Mouse (Mus musculus) limb, embryonic 11.5 days (tissue): ENCODE results near the gene Cdkl1. TPM values are rescaled to one million over a fixed set of nuclear protein-coding genes. Genes with fewer than 3 reads are reported as not detected.

Experiments
- ATAC-seq: fragments of 200-750 bp; cut with Nextera tagmentation; 2 replicates; pipeline ENCODE4 v1.8.0; 2017; ENCODE audit warnings: low read depth; ENCODE audit not compliant: insufficient number of reproducible peaks, low FRiP score, low TSS enrichment
- DNase-seq: peaks from one replicate; pipeline ENCODE4 v3.0.0-alpha.2; 2015; ENCODE audit warnings: low spot score
- H3K27ac ChIP-seq: fragments of 300-500 bp; sonication (generic); replicated peaks from 2 replicates; pipeline ENCODE4 v1.5.1; 2014; ENCODE audit warnings: low read depth, mild to moderate bottlenecking, low read length
- H3K27me3 ChIP-seq: fragments of 300-500 bp; sonication (generic); 2 replicates; pipeline ENCODE4 v1.6.1; 2014; ENCODE audit warnings: mild to moderate bottlenecking, low read length, mixed read lengths; ENCODE audit not compliant: control insufficient read depth, insufficient read depth
- H3K36me3 ChIP-seq: fragments of 300-500 bp; sonication (generic); 2 replicates; pipeline ENCODE4 v1.6.1; 2014; ENCODE audit warnings: mild to moderate bottlenecking, low read length, moderate library complexity, mixed read lengths; ENCODE audit not compliant: control insufficient read depth, insufficient read depth
- H3K4me1 ChIP-seq: fragments of 300-500 bp; sonication (generic); 2 replicates; pipeline ENCODE4 v1.6.1; 2014; ENCODE audit warnings: low read length, mixed read lengths; ENCODE audit not compliant: control insufficient read depth, insufficient read depth
- H3K4me2 ChIP-seq: fragments of 300-500 bp; sonication (generic); 2 replicates; pipeline ENCODE4 v1.6.1; 2014; ENCODE audit warnings: low read depth, mild to moderate bottlenecking, moderate library complexity; ENCODE audit not compliant: severe bottlenecking
- H3K4me3 ChIP-seq: fragments of 300-500 bp; sonication (generic); 2 replicates; pipeline ENCODE4 v1.5.1; 2014; ENCODE audit warnings: low read depth, low read length
- H3K9ac ChIP-seq: fragments of 300-500 bp; sonication (generic); 2 replicates; pipeline ENCODE4 v1.6.1; 2014; ENCODE audit warnings: mild to moderate bottlenecking, low read length
- H3K9me3 ChIP-seq: fragments of 300-500 bp; sonication (generic); 2 replicates; pipeline ENCODE4 v1.6.1; 2016; ENCODE audit warnings: low read length; ENCODE audit not compliant: control insufficient read depth
- WGBS: fragments of 180-500 bp; shearing (Covaris S2); extraction: QIAGEN DNeasy Blood & Tissue Kit; methylation state at CpG from one replicate; pipeline ENCODE4 v1.1.7; 2014; 5-methylcytosine and 5-hydroxymethylcytosine counted together
- polyA plus RNA-seq: library from polyadenylated mRNA; unstranded; fragments of >200 nt; fragmentation: Nextera tagmentation; extraction: Ambion mirVana; gene quantifications from 2 replicates; pipeline ENCODE4 v1.2.1, GENCODE M21; 2014

The Cdkl1 gene
- polyA plus RNA-seq, 1 experiment from 2014 or later, result 1.3 TPM

DNA sequence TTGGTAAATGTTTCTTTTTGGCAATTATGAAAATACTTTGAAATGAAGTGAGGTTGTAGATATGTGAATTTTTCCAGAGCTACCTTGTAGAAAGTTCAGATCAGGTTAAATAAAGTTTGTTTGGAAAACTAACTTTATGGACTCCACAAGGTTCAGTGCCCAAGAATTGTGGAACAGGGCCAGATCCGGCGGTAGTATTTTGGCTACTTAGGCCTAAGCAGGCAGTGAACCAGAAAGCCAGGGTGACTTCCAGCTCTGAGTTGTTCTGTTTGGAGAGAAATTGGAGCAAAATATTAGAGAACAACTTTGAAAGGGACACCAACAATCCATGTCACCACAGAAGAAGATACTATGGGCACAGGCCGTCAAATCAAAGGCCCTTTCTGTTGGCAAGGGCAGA lies 5.2 kb upstream of the Cdkl1 start:
- Histone ChIP-seq H3K4me2 (no peak overlapping the region), H3K27ac (no peak overlapping the region), H3K4me3 (no peak overlapping the region), H3K9me3 (no peaks in the 10 kb centered on the region), H3K27me3 (no peaks in the 10 kb centered on the region), H3K36me3 (no peaks in the 10 kb centered on the region), H3K4me1 (no peaks in the 10 kb centered on the region), H3K9ac (no peak overlapping the region)
- ATAC-seq (no peak), DNase-seq (no peak)
- 91% methylated on average over 3 of the region's 3 CpGs for WGBS

DNA sequence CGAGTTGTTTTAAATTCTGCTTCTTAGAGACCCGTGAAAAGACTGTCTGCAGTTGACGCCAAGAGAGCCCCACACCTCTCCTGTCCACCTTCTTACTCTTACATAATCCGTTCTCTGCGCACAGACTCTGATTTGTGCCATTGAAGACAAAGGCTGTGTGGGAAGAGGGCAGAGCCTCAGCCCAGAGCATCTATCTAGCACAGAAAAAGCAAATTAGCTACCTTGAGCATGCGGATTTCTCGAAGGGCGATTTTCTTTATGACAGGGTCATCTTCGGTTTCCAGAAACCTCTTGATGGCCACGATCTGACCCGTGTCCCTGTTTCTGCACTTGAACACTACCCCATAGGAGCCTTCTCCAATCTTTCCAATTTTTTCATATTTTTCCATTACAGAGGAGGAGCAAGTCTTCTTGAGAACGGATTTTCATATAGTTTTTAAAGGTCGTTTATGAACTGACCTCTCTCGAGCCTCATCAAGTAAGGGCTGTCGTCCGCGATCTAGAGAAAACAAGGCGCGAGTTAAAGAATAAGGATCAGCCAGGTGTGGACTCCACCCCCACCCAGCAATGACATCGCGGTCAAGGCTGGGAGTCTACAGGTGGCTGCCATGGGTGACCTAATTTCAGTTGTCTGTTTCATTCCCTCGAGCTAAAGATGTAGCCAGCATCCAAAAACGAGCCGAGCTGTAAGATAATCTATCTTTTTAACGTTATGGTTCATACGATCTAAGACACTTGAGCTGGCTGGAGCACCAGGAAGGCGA lies 1.1 kb downstream of the Cdkl1 start:
- Histone ChIP-seq H3K4me3 (peak overlapping the region; percentile 49), H3K27me3 (peaks cover 11% of the 10 kb centered on the region; the same call in 1 of the 2 replicates), H3K27ac (no peak overlapping the region), H3K4me2 (peak overlapping the region; percentile 96), H3K4me1 (0 out of 2 replicates have a peak, but pooled peaks cover 2% of the 10 kb centered on the region), H3K36me3 (no peaks in the 10 kb centered on the region), H3K9ac (peak overlapping the region; percentile 56; the same call in 1 of the 2 replicates), H3K9me3 (no peaks in the 10 kb centered on the region)
- DNase-seq, result no peak
- 32% methylated on average over 27 of the region's 27 CpGs for WGBS
- ATAC-seq, result no peak

DNA sequence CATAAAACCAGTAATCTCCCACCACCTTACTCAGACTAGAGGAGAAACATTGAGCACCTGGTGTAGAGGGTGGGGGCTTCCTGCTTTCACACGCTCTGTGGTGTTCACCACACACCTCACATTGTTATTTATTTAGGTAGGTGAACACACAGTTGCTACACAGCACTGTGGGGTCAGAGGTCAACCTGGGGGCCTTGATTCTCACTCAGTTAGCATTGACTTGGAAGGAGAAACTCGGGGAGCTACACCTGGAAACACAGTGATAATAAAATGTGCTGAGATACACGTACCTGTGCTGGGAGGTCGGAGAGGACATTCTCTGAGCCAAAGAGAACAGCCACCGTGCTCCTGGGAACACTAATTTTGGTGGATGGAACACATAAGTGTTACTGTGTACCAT lies 2.7 kb downstream of the Cdkl1 start:
- Histone ChIP-seq H3K36me3 (no peaks in the 10 kb centered on the region), H3K9me3 (no peaks in the 10 kb centered on the region), H3K4me3 (no peak overlapping the region), H3K27me3 (peaks cover 11% of the 10 kb centered on the region; the same call in 1 of the 2 replicates), H3K9ac (no peak overlapping the region), H3K27ac (no peak overlapping the region), H3K4me1 (0 out of 2 replicates have a peak, but pooled peaks cover 2% of the 10 kb centered on the region), H3K4me2 (no peak overlapping the region)
- 83% methylated on average over 5 of the region's 5 CpGs for WGBS
- ATAC-seq (no peak), DNase-seq (no peak)

DNA sequence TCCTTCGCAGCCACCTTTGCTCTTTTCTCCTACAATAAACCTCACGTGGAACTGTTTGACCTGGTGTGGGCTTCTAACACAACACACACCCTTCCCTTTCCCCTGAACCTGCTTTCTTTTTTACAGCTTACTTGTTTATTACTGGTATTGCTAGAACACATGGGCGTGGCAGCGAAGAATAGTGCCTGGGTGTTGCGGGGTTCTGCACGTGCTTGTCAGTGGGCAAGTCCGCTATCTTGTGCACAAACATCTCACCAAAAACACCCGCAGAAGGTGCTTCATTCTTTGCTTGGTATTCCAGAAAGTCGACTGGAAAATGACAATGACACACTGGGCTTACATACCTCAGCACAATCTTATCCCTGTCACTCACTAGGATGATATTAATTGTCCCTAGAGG lies 5.6 kb downstream of the Cdkl1 start:
- H3K36me3 ChIP-seq, result no peaks in the 10 kb centered on the region
- no peaks in the 10 kb centered on the region for H3K4me1 ChIP-seq
- no peak overlapping the region for H3K9ac ChIP-seq
- H3K27me3 ChIP-seq, result peaks cover 11% of the 10 kb centered on the region; the same call in 1 of the 2 replicates
- DNase-seq, result no peak
- WGBS, result 87% methylated on average over 9 of the region's 9 CpGs
- H3K9me3 ChIP-seq, result no peaks in the 10 kb centered on the region
- no peak overlapping the region for H3K27ac ChIP-seq
- ATAC-seq, result no peak
- H3K4me3 ChIP-seq, result no peak overlapping the region
- H3K4me2 ChIP-seq, result no peak overlapping the region

DNA sequence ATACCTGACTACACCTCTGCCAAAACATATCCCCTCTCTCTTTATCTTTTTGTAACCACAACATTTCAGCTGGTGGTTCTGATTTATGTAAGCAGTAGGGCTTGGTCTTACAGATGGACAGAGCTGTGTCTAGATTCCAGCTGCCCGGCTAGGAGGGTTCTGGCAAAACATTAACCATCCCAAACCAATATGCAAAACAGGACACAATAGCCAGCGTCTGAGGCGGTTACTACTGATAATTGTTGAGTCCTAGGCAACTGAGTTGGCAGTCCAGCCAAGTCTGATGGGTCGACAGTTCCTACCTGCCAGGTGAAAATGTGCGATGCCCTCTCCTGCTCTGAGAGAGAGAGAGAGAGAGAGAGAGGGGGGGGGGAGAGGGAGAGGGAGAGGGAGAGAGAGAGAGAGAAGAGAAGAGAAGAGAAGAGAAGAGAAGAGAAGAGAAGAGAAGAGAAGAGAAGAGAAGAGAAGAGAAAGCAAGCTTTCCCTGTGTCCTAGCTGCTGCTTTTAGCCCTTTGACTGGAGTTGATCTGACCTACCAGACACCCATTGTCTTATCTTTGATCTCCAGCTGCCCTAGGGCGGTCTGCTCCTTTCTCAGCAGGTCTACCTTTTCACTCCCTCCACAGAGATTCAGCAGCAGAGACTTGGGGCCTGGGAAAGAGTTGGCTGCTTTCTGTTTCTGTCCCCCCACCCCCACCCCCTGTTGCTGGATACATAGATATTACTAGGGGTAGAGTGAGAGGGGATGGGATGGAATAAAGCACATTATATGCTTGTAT lies 7.6 kb downstream of the Cdkl1 start:
- DNase-seq (no peak), ATAC-seq (no peak)
- H3K27ac ChIP-seq, result no peak overlapping the region
- H3K36me3 ChIP-seq, result no peaks in the 10 kb centered on the region
- no peaks in the 10 kb centered on the region for H3K4me1 ChIP-seq
- H3K4me2 ChIP-seq, result no peak overlapping the region
- H3K9me3 ChIP-seq, result no peaks in the 10 kb centered on the region
- H3K27me3 ChIP-seq, result no peaks in the 10 kb centered on the region
- H3K4me3 ChIP-seq, result no peak overlapping the region
- H3K9ac ChIP-seq, result no peak overlapping the region
- WGBS, result 63% methylated on average over 6 of the region's 6 CpGs

DNA sequence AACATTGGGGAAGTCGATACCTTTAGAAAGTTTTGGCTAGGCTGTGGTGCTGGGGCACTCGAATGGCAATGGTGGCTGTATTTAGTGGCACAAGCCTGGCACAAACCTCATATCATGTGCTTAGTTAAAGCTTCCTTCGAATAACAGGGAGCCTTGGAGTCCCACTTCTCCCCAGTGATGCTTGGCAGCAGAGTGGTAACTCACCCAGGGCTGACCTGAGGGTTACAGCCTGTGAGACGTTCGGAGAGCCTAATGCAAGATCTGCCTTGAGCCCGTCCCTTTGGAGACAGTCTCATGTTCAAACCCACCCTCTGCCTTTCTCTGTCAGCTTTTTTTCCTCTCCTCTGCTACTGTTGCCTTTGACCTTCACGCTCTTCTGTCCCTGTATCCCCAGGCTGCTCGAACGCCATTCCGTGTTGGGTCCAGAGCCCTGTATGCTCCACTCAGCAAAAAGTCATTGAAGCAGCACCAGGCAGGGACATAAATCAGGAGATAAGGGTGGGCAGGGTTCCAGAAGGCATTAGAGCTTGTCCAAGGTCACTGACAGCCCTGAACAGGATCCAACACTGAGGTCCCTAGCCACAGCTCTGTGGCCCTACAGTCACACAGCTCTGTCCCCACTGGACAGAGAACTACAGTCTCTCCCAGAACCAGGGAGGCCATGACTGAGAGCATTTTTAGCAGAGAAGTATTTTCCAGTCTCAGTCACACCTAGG lies 9.0 kb downstream of the Cdkl1 start:
- DNase-seq, result no peak
- no peaks in the 10 kb centered on the region for H3K36me3 ChIP-seq
- no peak overlapping the region for H3K4me3 ChIP-seq
- H3K9ac ChIP-seq, result no peak overlapping the region
- no peak for ATAC-seq
- H3K4me1 ChIP-seq, result no peaks in the 10 kb centered on the region
- H3K27ac ChIP-seq, result no peak overlapping the region
- H3K4me2 ChIP-seq, result no peak overlapping the region
- H3K27me3 ChIP-seq, result no peaks in the 10 kb centered on the region
- 83% methylated on average over 10 of the region's 10 CpGs for WGBS
- H3K9me3 ChIP-seq, result no peaks in the 10 kb centered on the region

DNA sequence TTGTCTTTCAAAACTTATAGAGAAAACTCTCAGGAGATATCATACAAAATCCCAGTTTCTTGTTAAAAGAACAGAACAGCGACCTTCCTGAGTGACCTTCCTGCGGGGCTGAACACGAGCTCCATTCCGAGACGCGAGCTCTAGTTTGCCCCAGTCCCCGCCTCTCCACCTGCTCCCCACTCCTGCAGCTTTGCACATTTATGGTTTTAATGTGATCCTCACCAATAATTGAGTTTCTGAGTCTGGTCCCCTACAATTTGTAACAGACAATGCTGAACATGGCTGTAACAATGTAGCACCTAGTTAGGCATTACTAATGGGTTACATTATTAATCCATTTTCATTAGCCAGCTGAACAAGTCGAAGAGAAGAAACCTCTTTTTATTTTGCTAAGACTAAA lies 9.6 kb downstream of the Cdkl1 start:
- WGBS, result 86% methylated on average over 8 of the region's 8 CpGs
- H3K9ac ChIP-seq, result no peak overlapping the region
- no peak overlapping the region for H3K4me3 ChIP-seq
- H3K4me2 ChIP-seq, result no peak overlapping the region
- no peaks in the 10 kb centered on the region for H3K4me1 ChIP-seq
- no peak for ATAC-seq
- H3K27me3 ChIP-seq, result no peaks in the 10 kb centered on the region
- no peaks in the 10 kb centered on the region for H3K9me3 ChIP-seq
- no peaks in the 10 kb centered on the region for H3K36me3 ChIP-seq
- H3K27ac ChIP-seq, result no peak overlapping the region
- DNase-seq, result no peak

DNA sequence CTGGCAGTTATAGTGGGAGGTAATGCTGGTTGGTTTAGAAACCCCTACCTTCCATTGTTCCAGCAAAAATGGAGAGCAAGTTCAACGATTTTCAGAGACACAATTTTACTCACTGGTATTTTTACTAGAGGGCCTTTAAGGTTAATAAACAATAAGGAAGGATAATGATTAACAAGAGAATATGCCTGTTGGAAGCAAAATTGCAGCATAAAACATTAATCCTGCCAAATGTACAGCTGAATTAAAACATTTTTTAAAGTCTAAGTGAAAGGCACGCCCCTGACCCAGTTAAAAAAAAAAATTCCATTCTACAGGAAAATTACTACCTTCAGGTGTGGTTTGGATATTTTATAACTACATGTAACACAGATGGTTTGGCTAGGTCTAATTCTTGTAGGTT lies 13.1 kb downstream of the Cdkl1 start:
- Histone ChIP-seq H3K4me3 (no peak overlapping the region), H3K27me3 (no peaks in the 10 kb centered on the region), H3K4me2 (no peak overlapping the region), H3K9me3 (no peaks in the 10 kb centered on the region), H3K36me3 (no peaks in the 10 kb centered on the region), H3K9ac (no peak overlapping the region), H3K27ac (no peak overlapping the region), H3K4me1 (no peaks in the 10 kb centered on the region)
- no peak for DNase-seq
- no peak for ATAC-seq
- 79% methylated on average over 2 of the region's 2 CpGs for WGBS
